Mouse (Mus musculus) forebrain, embryonic 13.5 days (tissue): ENCODE results near the gene Pld3. TPM values are rescaled to one million over a fixed set of nuclear protein-coding genes. Genes with fewer than 3 reads are reported as not detected.

Experiments used
- ATAC-seq: fragments of 200-750 bp; cut with Nextera tagmentation; 2 replicates; pipeline ENCODE4 v1.8.0; 2017
- H3K27ac ChIP-seq: fragments of 300-500 bp; sonication (generic); 2 replicates; pipeline ENCODE4 v1.5.1; 2015; ENCODE audit warnings: inconsistent platforms, mild to moderate bottlenecking, moderate library complexity
- H3K27me3 ChIP-seq: fragments of 300-500 bp; sonication (generic); 2 replicates; pipeline ENCODE4 v1.6.1; 2015; ENCODE audit warnings: mild to moderate bottlenecking, inconsistent platforms
- H3K36me3 ChIP-seq: fragments of 300-500 bp; sonication (generic); 2 replicates; pipeline ENCODE4 v1.6.1; 2015; ENCODE audit warnings: mild to moderate bottlenecking, inconsistent platforms; ENCODE audit not compliant: poor library complexity, severe bottlenecking
- H3K4me1 ChIP-seq: fragments of 300-500 bp; sonication (generic); 2 replicates; pipeline ENCODE4 v1.6.1; 2015; ENCODE audit warnings: inconsistent platforms
- H3K4me2 ChIP-seq: fragments of 300-500 bp; sonication (generic); 2 replicates; pipeline ENCODE4 v1.6.1; 2015; ENCODE audit warnings: inconsistent platforms, mild to moderate bottlenecking, moderate library complexity
- H3K4me3 ChIP-seq: fragments of 300-500 bp; sonication (generic); 2 replicates; pipeline ENCODE4 v1.5.1; 2015; ENCODE audit warnings: mild to moderate bottlenecking, inconsistent platforms
- H3K9ac ChIP-seq: fragments of 300-500 bp; sonication (generic); 2 replicates; pipeline ENCODE4 v1.6.1; 2015; ENCODE audit warnings: mild to moderate bottlenecking, inconsistent platforms
- H3K9me3 ChIP-seq: fragments of 300-500 bp; sonication (generic); replicated peaks from 2 replicates; pipeline ENCODE4 v1.6.1; 2016; ENCODE audit warnings: inconsistent platforms
- WGBS: fragments of 180-500 bp; shearing (Covaris S2); methylation state at CpG from one replicate; pipeline ENCODE4 v1.1.7; 2015; 5-methylcytosine and 5-hydroxymethylcytosine counted together
- polyA plus RNA-seq: library from polyadenylated mRNA; unstranded; fragments of >200 nt; fragmentation: Nextera tagmentation; extraction: Ambion mirVana; gene quantifications from 2 replicates; pipeline ENCODE4 v1.2.1, GENCODE M21; 2015

Pld3 gene
- polyA plus RNA-seq, 1 experiment from 2014 or later: 68.2 TPM

DNA sequence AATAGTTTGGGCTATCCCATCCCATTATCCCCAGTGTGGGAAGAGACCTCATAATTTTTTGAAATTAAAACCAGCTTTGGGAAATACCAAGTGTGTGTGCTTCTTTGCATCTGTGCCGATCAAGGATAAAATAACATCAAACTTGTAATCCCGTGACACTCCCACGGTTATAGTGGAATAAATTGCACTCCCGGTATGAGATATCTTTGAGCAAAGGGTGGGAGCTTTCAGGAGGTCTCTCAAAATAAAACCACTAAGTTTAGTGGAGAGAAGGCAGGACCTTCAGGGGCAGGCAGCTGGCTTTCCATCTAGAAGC is 62.8 kb downstream of the Pld3 start:
- H3K4me2 ChIP-seq: peak overlapping the region; percentile 62
- H3K36me3 ChIP-seq: no peaks in the 10 kb centered on the region
- H3K27me3 ChIP-seq: peaks cover 9% of the 10 kb centered on the region; the same call in 1 of the 2 replicates
- peak overlapping the region; percentile 39 for H3K4me3 ChIP-seq
- H3K4me1 ChIP-seq: peaks cover 17% of the 10 kb centered on the region; the same call in 1 of the 2 replicates
- H3K27ac ChIP-seq: peak overlapping the region; percentile 45; the same call in 1 of the 2 replicates
- H3K9me3 ChIP-seq: no peaks in the 10 kb centered on the region
- 51% methylated on average over 4 of the region's 4 CpGs for WGBS
- peak overlapping the region; percentile 63 for H3K9ac ChIP-seq
- no peak for ATAC-seq

DNA sequence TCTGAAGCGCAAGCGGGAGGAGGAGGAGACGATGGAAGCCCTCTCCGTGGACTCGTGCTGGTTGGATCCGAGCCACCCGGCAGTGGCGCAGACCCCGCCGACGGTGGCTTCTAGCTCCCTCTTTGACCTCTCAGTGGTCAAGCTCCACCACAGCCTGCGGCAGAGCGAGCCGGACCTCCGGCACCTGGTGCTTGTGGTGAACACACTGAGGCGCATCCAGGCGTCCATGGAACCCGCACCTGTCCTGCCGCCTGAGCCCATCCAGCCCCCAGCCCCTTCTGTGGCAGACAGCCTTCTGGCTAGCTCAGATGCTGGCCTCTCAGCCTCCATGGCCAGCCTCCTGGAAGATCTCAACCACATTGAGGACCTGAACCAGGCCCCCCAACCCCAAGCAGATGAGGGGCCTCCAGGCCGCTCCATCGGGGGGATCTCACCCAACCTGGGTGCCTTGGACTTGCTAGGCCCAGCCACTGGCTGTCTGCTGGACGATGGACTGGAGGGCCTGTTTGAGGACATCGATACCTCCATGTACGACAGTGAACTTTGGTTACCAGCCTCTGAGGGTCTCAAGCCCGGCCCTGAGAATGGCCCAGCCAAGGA is 63.6 kb downstream of the Pld3 start:
- Histone ChIP-seq H3K36me3 (no peaks in the 10 kb centered on the region), H3K27me3 (peaks cover 9% of the 10 kb centered on the region; the same call in 1 of the 2 replicates), H3K4me2 (no peak overlapping the region), H3K4me1 (peaks cover 17% of the 10 kb centered on the region; the same call in 1 of the 2 replicates), H3K4me3 (no peak overlapping the region), H3K9ac (no peak overlapping the region), H3K9me3 (no peaks in the 10 kb centered on the region), H3K27ac (no peak overlapping the region; the same call in 1 of the 2 replicates)
- 93% methylated on average over 25 of the region's 25 CpGs for WGBS
- no peak for ATAC-seq

- H3K4me1 ChIP-seq: peaks cover 17% of the 10 kb centered on the region; the same call in 1 of the 2 replicates
- H3K9me3 ChIP-seq: no peaks in the 10 kb centered on the region
- whole genome bisulfite sequencing: 3% methylated on average over 13 of the region's 13 CpGs
Observed at GRCm38 (mm10) chr7:27487740-27488268, 65.2 kb downstream of the Pld3 start.

DNA sequence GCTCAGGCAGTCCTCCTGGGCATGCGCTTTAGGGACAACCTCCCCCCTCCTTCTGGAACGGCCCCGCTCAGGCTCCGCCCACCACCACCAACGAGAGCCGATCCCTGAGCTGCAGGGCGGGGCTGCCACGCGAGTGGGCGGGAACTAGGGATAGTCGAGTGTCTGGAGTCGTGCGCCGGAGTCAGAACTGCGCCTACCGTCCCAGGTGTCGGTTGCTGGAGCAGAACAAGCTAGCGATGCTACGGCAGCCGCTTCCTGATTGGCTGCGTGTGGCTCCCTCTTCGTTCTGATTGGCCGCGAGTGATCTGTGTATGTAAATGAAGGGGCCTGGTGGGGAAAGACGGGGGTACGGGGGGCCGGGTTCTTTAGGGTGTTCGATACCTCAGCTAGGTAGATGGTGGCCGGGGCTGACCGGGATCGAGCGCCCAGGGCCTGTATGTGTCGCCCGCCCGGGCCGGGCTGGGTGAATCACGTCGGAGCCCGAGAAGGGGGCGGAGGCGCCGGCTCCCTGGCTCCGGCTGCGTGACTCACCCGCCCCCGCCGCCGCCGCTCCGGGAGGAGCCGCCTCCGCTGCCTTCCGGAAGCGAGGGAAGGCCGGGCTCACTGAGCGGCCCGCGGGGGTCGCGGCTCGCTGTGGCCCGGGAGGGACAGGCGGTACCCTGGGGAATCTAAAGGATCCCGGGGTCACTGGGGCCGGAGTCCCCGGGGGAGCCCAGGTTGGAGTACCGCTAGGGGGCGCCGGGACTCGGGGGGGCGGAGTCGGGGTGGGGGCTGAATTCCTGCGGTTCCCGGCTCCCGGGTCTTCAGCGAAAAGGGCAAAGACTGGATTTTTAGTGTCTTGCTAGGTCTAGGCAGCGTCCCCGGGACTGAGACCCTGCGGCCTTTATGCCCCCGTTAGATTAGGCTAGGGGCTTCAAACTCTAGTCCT is 66.0 kb downstream of the Pld3 start, which contains the start of gene Sertad1:
TSS of gene Sertad1 (plus strand) at position 141 of the 928 bp plus-strand sequence.
- Histone ChIP-seq H3K36me3 (no peaks in the 10 kb centered on the region), H3K9me3 (no peaks in the 10 kb centered on the region), H3K4me3 (peak within 1 kb of the TSS; percentile 76), H3K4me1 (peaks cover 18% of the 10 kb centered on the region; the same call in 1 of the 2 replicates), H3K27me3 (peaks cover 9% of the 10 kb centered on the region; the same call in 1 of the 2 replicates), H3K27ac (peak within 1 kb of the TSS; percentile 85), H3K4me2 (peak within 1 kb of the TSS; percentile 66), H3K9ac (peak within 1 kb of the TSS; percentile 72)
- under 1% methylated on average over 70 of the region's 80 CpGs for WGBS
- ATAC-seq: peak; percentile 99

More at GRCm38 (mm10) chr7:27487740-27488268, 65.2 kb downstream of the Pld3 start:
- Histone ChIP-seq H3K27me3 (peaks cover 9% of the 10 kb centered on the region; the same call in 1 of the 2 replicates), H3K4me2 (peak overlapping the region; percentile 66), H3K36me3 (no peaks in the 10 kb centered on the region), H3K9ac (peak overlapping the region; percentile 72), H3K4me3 (peak overlapping the region; percentile 76), H3K27ac (no peak overlapping the region)
- no peak for ATAC-seq

GRCm38 (mm10) chr7:27486102-27486769 is 66.8 kb downstream of the Pld3 start:
- no peaks in the 10 kb centered on the region for H3K9me3 ChIP-seq
- H3K9ac ChIP-seq: peak overlapping the region; percentile 9; the same call in 1 of the 2 replicates
- WGBS: 6% methylated on average over 13 of the region's 13 CpGs
- no peaks in the 10 kb centered on the region for H3K36me3 ChIP-seq
- peaks cover 9% of the 10 kb centered on the region; the same call in 1 of the 2 replicates for H3K27me3 ChIP-seq
- H3K4me2 ChIP-seq: peak overlapping the region; percentile 66
- no peak overlapping the region for H3K27ac ChIP-seq
- H3K4me1 ChIP-seq: peaks cover 26% of the 10 kb centered on the region
- ATAC-seq: peak; percentile 2; the same call in 1 of the 2 replicates
- H3K4me3 ChIP-seq: peak overlapping the region; percentile 76

GRCm38 (mm10) chr7:27483860-27484259 is 69.2 kb downstream of the Pld3 start:
- Histone ChIP-seq H3K9ac (no peak overlapping the region), H3K27me3 (no peaks in the 10 kb centered on the region), H3K4me3 (no peak overlapping the region), H3K4me1 (peaks cover 22% of the 10 kb centered on the region), H3K9me3 (no peaks in the 10 kb centered on the region), H3K36me3 (no peaks in the 10 kb centered on the region), H3K27ac (no peak overlapping the region), H3K4me2 (no peak overlapping the region)
- 86% methylated on average over 4 of the region's 4 CpGs for WGBS
- ATAC-seq: no peak

Other genes starting within 250 kb of the Pld3 start
- gene Ltbp4, start 215.5 kb downstream of the Pld3 start, polyA plus RNA-seq: 10.5 and 13.4 TPM in 2 replicates
- 85.4 and 89.3 TPM in 2 replicates for gene Shkbp1, start 197.2 kb downstream of the Pld3 start, polyA plus RNA-seq
- gene Gm20479, start 195.8 kb downstream of the Pld3 start, polyA plus RNA-seq: 0.62 TPM in 1 of 2 replicates, not detected in the other
- gene Sptbn4, start 105.5 kb downstream of the Pld3 start, polyA plus RNA-seq: 0.43 and 0.71 TPM in 2 replicates
- gene Blvrb, start 105.2 kb downstream of the Pld3 start, polyA plus RNA-seq: 16.8 and 17.3 TPM in 2 replicates
- 18.8 and 19.2 TPM in 2 replicates for gene Sertad3, start 79.5 kb downstream of the Pld3 start, polyA plus RNA-seq
- gene Sertad1, start 66.3 kb downstream of the Pld3 start, polyA plus RNA-seq: 8.5 and 8.7 TPM in 2 replicates
- 1.5 and 1.8 TPM in 2 replicates for gene Prx, start 53.9 kb downstream of the Pld3 start, polyA plus RNA-seq
- gene Hipk4, start 30.0 kb downstream of the Pld3 start, polyA plus RNA-seq: 0.50 and 0.56 TPM in 2 replicates
- 35.1 and 36.5 TPM in 2 replicates for gene 2310022A10Rik, start within 50 bp of the Pld3 start, polyA plus RNA-seq
- gene Akt2, start 38.3 kb upstream of the Pld3 start, polyA plus RNA-seq: 75.2 and 82.2 TPM in 2 replicates
- 37.3 and 42.7 TPM in 2 replicates for gene Ttc9b, start 100.7 kb upstream of the Pld3 start, polyA plus RNA-seq
- gene Map3k10, start 121.4 kb upstream of the Pld3 start, polyA plus RNA-seq: 9.0 TPM in 2 replicates
- 10.8 and 12.3 TPM in 2 replicates for gene Zfp607b, start 136.1 kb upstream of the Pld3 start, polyA plus RNA-seq
- 116 and 129 TPM in 2 replicates for gene Zfp60, start 178.2 kb upstream of the Pld3 start, polyA plus RNA-seq